Mouse (Mus musculus) embryonic facial prominence, embryonic 15.5 days (tissue): ENCODE data around the gene Gpr155. TPM values are rescaled to one million over a fixed set of nuclear protein-coding genes. Genes with fewer than 3 reads are reported as not detected.
A peak's percentile ranks its signal among the peaks of the same experiment; 100 is the strongest.

ENCODE experiments used
- ATAC-seq: fragments of 200-750 bp; cut with Nextera tagmentation; 2 replicates; pipeline ENCODE4 v1.8.0; 2017; ENCODE audit warnings: low read depth, moderate TSS enrichment; ENCODE audit not compliant: insufficient number of reproducible peaks, low FRiP score, low TSS enrichment
- H3K27ac ChIP-seq: fragments of 300-500 bp; sonication (generic); replicated peaks from 2 replicates; pipeline ENCODE4 v1.5.1; 2015; ENCODE audit warnings: mild to moderate bottlenecking, inconsistent platforms
- H3K27me3 ChIP-seq: fragments of 300-500 bp; sonication (generic); 2 replicates; pipeline ENCODE4 v1.6.1; 2015; ENCODE audit warnings: inconsistent platforms
- H3K36me3 ChIP-seq: fragments of 300-500 bp; sonication (generic); 2 replicates; pipeline ENCODE4 v1.6.1; 2015; ENCODE audit warnings: mild to moderate bottlenecking, inconsistent platforms
- H3K4me1 ChIP-seq: fragments of 300-500 bp; sonication (generic); 2 replicates; pipeline ENCODE4 v1.6.1; 2015; ENCODE audit warnings: inconsistent platforms
- H3K4me2 ChIP-seq: fragments of 300-500 bp; sonication (generic); replicated peaks from 2 replicates; pipeline ENCODE4 v1.6.1; 2015; ENCODE audit warnings: mild to moderate bottlenecking, inconsistent platforms
- H3K4me3 ChIP-seq: fragments of 300-500 bp; sonication (generic); replicated peaks from 2 replicates; pipeline ENCODE4 v1.5.1; 2015; ENCODE audit warnings: mild to moderate bottlenecking, inconsistent platforms
- H3K9ac ChIP-seq: fragments of 300-500 bp; sonication (generic); 2 replicates; pipeline ENCODE4 v1.6.1; 2015; ENCODE audit warnings: inconsistent platforms
- H3K9me3 ChIP-seq: fragments of 300-500 bp; sonication (generic); replicated peaks from 2 replicates; pipeline ENCODE4 v1.6.1; 2016; ENCODE audit warnings: inconsistent platforms
- WGBS: fragments of 180-500 bp; shearing (Covaris S2); methylation state at CpG from one replicate; pipeline ENCODE4 v1.1.7; 2015; 5-methylcytosine and 5-hydroxymethylcytosine counted together
- polyA plus RNA-seq: library from polyadenylated mRNA; unstranded; fragments of >200 nt; fragmentation: Nextera tagmentation; extraction: Ambion mirVana; gene quantifications from 2 replicates; pipeline ENCODE4 v1.2.1, GENCODE M21; 2015

The Gpr155 gene
- polyA plus RNA-seq, 1 experiment from 2014 or later: 8.8 TPM

GRCm38 (mm10) chr2:73319218-73319617 lies 67.2 kb downstream of the Gpr155 start:
- WGBS: 87% methylated on average over 5 of the region's 5 CpGs
- H3K36me3 ChIP-seq: 0 out of 2 replicates have a peak, but pooled peaks cover 6% of the 10 kb centered on the region
- no peak for ATAC-seq

GRCm38 (mm10) chr2:73317426-73317825 lies 68.9 kb downstream of the Gpr155 start:
- Histone ChIP-seq H3K36me3 (0 out of 2 replicates have a peak, but pooled peaks cover 6% of the 10 kb centered on the region), H3K9me3 (no peaks in the 10 kb centered on the region), H3K27me3 (no peaks in the 10 kb centered on the region), H3K4me1 (0 out of 2 replicates have a peak, but pooled peaks cover 4% of the 10 kb centered on the region), H3K4me3 (no peak overlapping the region), H3K27ac (no peak overlapping the region), H3K4me2 (no peak overlapping the region), H3K9ac (no peak overlapping the region)
- 92% methylated on average over 9 of the region's 9 CpGs for WGBS
- ATAC-seq: no peak

More at GRCm38 (mm10) chr2:73319218-73319617, 67.2 kb downstream of the Gpr155 start:
- H3K4me2 ChIP-seq: no peak overlapping the region
- no peaks in the 10 kb centered on the region for H3K4me1 ChIP-seq
- H3K27ac ChIP-seq: no peak overlapping the region
- H3K27me3 ChIP-seq: no peaks in the 10 kb centered on the region
- no peak overlapping the region for H3K4me3 ChIP-seq
- no peaks in the 10 kb centered on the region for H3K9me3 ChIP-seq
- no peak overlapping the region for H3K9ac ChIP-seq

GRCm38 (mm10) chr2:73314311-73314710 lies 72.1 kb downstream of the Gpr155 start:
- Histone ChIP-seq H3K27ac (no peak overlapping the region), H3K4me2 (no peak overlapping the region), H3K36me3 (peaks cover 11% of the 10 kb centered on the region), H3K9ac (no peak overlapping the region), H3K4me3 (no peak overlapping the region), H3K4me1 (peaks cover 15% of the 10 kb centered on the region), H3K27me3 (no peaks in the 10 kb centered on the region), H3K9me3 (no peaks in the 10 kb centered on the region)
- ATAC-seq: no peak
- WGBS: 75% methylated on average over 3 of the region's 3 CpGs

GRCm38 (mm10) chr2:73313117-73313501 lies 73.3 kb downstream of the Gpr155 start:
- Histone ChIP-seq H3K27me3 (no peaks in the 10 kb centered on the region), H3K4me1 (peaks cover 15% of the 10 kb centered on the region), H3K27ac (peak overlapping the region; percentile 90), H3K4me2 (peak overlapping the region; percentile 62), H3K36me3 (peaks cover 20% of the 10 kb centered on the region), H3K4me3 (peak overlapping the region; percentile 75), H3K9ac (peak overlapping the region; percentile 57), H3K9me3 (no peaks in the 10 kb centered on the region)
- WGBS: 31% methylated on average over 14 of the region's 14 CpGs
- ATAC-seq: no peak

GRCm38 (mm10) chr2:73312152-73313116 lies 73.9 kb downstream of the Gpr155 start, which contains the start of the genes Scrn3 and Cir1:
Scrn3 (plus strand) TSS chr2:73312601.
Cir1 (minus strand) TSS chr2:73312701.
- peaks cover 23% of the 10 kb centered on the region for H3K36me3 ChIP-seq
- H3K9ac ChIP-seq: peak within 1 kb of the TSS; percentile 57
- peak within 1 kb of the TSS; percentile 75 for H3K4me3 ChIP-seq
- peak within 1 kb of the TSS; percentile 90 for H3K27ac ChIP-seq
- H3K9me3 ChIP-seq: no peaks in the 10 kb centered on the region
- H3K27me3 ChIP-seq: no peaks in the 10 kb centered on the region
- peaks cover 15% of the 10 kb centered on the region for H3K4me1 ChIP-seq
- peak within 1 kb of the TSS; percentile 62 for H3K4me2 ChIP-seq
- ATAC-seq: peak; percentile 95
- WGBS: under 1% methylated on average over 64 of the region's 64 CpGs

GRCm38 (mm10) chr2:73306006-73306405 lies 80.4 kb downstream of the Gpr155 start:
- no peaks in the 10 kb centered on the region for H3K9me3 ChIP-seq
- WGBS: 94% methylated on average over 7 of the region's 7 CpGs
- H3K4me3 ChIP-seq: no peak overlapping the region
- H3K9ac ChIP-seq: no peak overlapping the region
- peaks cover 69% of the 10 kb centered on the region for H3K36me3 ChIP-seq
- peaks cover 4% of the 10 kb centered on the region for H3K4me1 ChIP-seq
- no peak overlapping the region for H3K27ac ChIP-seq
- H3K4me2 ChIP-seq: no peak overlapping the region
- H3K27me3 ChIP-seq: no peaks in the 10 kb centered on the region
- no peak for ATAC-seq

GRCm38 (mm10) chr2:73304506-73304905 lies 81.9 kb downstream of the Gpr155 start:
- no peak for ATAC-seq
- Histone ChIP-seq H3K4me1 (no peaks in the 10 kb centered on the region), H3K27ac (no peak overlapping the region), H3K4me2 (no peak overlapping the region), H3K4me3 (no peak overlapping the region), H3K9ac (no peak overlapping the region), H3K27me3 (no peaks in the 10 kb centered on the region), H3K36me3 (peaks cover 63% of the 10 kb centered on the region), H3K9me3 (no peaks in the 10 kb centered on the region)
- WGBS: 84% methylated on average over 5 of the region's 5 CpGs

- Histone ChIP-seq H3K27me3 (no peaks in the 10 kb centered on the region), H3K4me3 (no peak overlapping the region), H3K36me3 (peaks cover 56% of the 10 kb centered on the region), H3K4me2 (no peak overlapping the region), H3K9me3 (no peaks in the 10 kb centered on the region), H3K27ac (no peak overlapping the region), H3K4me1 (no peaks in the 10 kb centered on the region), H3K9ac (no peak overlapping the region)
- 93% methylated on average over 9 of the region's 9 CpGs for WGBS
- ATAC-seq: no peak
Measured at GRCm38 (mm10) chr2:73302722-73303121, 83.7 kb downstream of the Gpr155 start.

GRCm38 (mm10) chr2:73301979-73302378 lies 84.4 kb downstream of the Gpr155 start:
- Histone ChIP-seq H3K9me3 (no peaks in the 10 kb centered on the region), H3K4me3 (no peak overlapping the region), H3K9ac (no peak overlapping the region), H3K36me3 (peaks cover 53% of the 10 kb centered on the region), H3K4me2 (no peak overlapping the region), H3K4me1 (no peaks in the 10 kb centered on the region), H3K27ac (no peak overlapping the region), H3K27me3 (no peaks in the 10 kb centered on the region)
- WGBS: 94% methylated on average over 1 of the region's 1 CpGs
- ATAC-seq: no peak

- no peak overlapping the region for H3K4me2 ChIP-seq
- WGBS: 82% methylated on average over 3 of the region's 3 CpGs
- H3K27me3 ChIP-seq: no peaks in the 10 kb centered on the region
- peaks cover 45% of the 10 kb centered on the region for H3K36me3 ChIP-seq
- H3K4me3 ChIP-seq: no peak overlapping the region
- H3K4me1 ChIP-seq: no peaks in the 10 kb centered on the region
- H3K27ac ChIP-seq: no peak overlapping the region
- ATAC-seq: no peak
- H3K9me3 ChIP-seq: no peaks in the 10 kb centered on the region
- no peak overlapping the region for H3K9ac ChIP-seq
Measured at GRCm38 (mm10) chr2:73298841-73299240, 87.5 kb downstream of the Gpr155 start.

- Histone ChIP-seq H3K9me3 (no peaks in the 10 kb centered on the region), H3K27me3 (no peaks in the 10 kb centered on the region), H3K4me1 (no peaks in the 10 kb centered on the region), H3K4me3 (no peak overlapping the region), H3K27ac (no peak overlapping the region), H3K36me3 (peaks cover 44% of the 10 kb centered on the region), H3K9ac (no peak overlapping the region), H3K4me2 (no peak overlapping the region)
- no peak for ATAC-seq
- 86% methylated on average over 7 of the region's 7 CpGs for WGBS
Measured at GRCm38 (mm10) chr2:73298154-73298553, 88.2 kb downstream of the Gpr155 start.
